Mouse (Mus musculus) C2C12 (cell line): ENCODE measurements around the gene Dnal1.

Experiments
- CEBPB ChIP-seq: IDR thresholded peaks from one replicate; pipeline ENCODE4 v1.6.1; 2011; ENCODE audit warnings: low read depth, mild to moderate bottlenecking, control low read depth, moderate library complexity
- CTCF ChIP-seq: IDR thresholded peaks from one replicate; pipeline ENCODE4 v1.5.1; 2011; ENCODE audit not compliant: control insufficient read depth, insufficient read depth, insufficient read length
- FOSL1 ChIP-seq: IDR thresholded peaks from one replicate; pipeline ENCODE4 v1.8.0; 2011; ENCODE audit warnings: mild to moderate bottlenecking, low read length; ENCODE audit not compliant: poor library complexity, insufficient read depth, severe bottlenecking
- MAX ChIP-seq: IDR thresholded peaks from one replicate; pipeline ENCODE4 v1.6.1; 2011; ENCODE audit warnings: mild to moderate bottlenecking, control low read depth
- MYOD1 ChIP-seq: IDR thresholded peaks from one replicate; pipeline ENCODE4 v1.6.1; 2011; ENCODE audit warnings: low read depth; ENCODE audit not compliant: control insufficient read depth, insufficient read length
- MYOG ChIP-seq: IDR thresholded peaks from one replicate; pipeline ENCODE4 v1.6.1; 2011; ENCODE audit not compliant: control insufficient read depth, insufficient read length; ENCODE audit errors: extremely low read depth
- USF1 ChIP-seq: IDR thresholded peaks from one replicate; pipeline ENCODE4 v1.6.1; 2011; ENCODE audit warnings: low read depth, mild to moderate bottlenecking, control low read depth, moderate library complexity

DNA sequence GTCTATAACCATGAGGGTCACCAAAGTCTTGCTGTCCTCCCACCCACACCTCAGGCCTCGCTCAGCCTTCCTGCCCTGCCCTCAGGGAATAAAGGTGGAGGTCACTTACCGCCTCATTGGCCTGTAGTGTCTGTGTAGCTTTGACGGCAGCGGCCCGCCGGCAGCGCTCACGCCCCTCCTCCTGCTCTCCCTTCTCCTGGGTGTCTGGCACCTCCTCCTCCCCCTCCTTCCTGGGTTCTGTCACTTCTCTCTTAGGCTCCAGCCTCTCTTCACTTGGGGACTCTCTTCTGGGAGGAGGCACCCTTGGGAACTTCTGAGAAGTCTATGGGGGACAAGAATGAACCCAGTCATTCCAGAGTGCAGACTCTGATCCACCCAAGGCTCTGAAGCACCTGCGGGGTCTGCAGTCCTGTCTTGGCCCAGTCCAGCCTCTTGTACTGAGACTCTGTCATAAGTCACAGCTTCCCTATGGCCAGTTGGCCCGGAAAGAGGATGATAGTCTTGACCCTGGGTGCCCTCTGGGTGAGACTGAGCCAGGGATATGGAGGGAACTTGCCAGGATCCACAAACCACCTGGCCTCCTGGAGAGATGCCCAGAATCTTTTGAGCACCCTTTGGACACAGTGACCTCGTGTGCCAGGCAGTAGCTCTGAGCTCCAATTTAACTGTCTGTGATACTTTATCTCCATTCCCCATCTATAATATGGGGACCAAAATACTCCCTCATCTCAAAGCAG, 40.8 kb downstream of the Dnal1 start:
- TF ChIP-seq CTCF, result no peak
- no peak for TF ChIP-seq CEBPB
- TF ChIP-seq USF1, result no peak
- TF ChIP-seq MAX, result no peak
- TF ChIP-seq MYOD1, result no peak
- no peak for TF ChIP-seq MYOG
- no peak for TF ChIP-seq FOSL1
